Mouse (Mus musculus) G1E (cell line): ENCODE measurements around the gene Sult1a1. TPM values are rescaled to one million over a fixed set of nuclear protein-coding genes. Genes with fewer than 3 reads are reported as not detected.

Source experiments
- ATAC-seq: 2 replicates; pipeline ENCODE4 v1.8.0; 2016; ENCODE audit warnings: mild to moderate bottlenecking; ENCODE audit not compliant: insufficient number of reproducible peaks, poor library complexity, low FRiP score, severe bottlenecking; ENCODE audit errors: extremely low read depth
- DNase-seq: peaks from one replicate; pipeline ENCODE4 v3.0.0; 2012; ENCODE audit warnings: low spot score
- H3K27me3 ChIP-seq: 2 replicates; pipeline ENCODE4 v1.6.1; 2012; ENCODE audit warnings: mild to moderate bottlenecking, low read length, inconsistent platforms; ENCODE audit not compliant: insufficient read depth
- H3K36me3 ChIP-seq: replicated peaks from 2 replicates; pipeline ENCODE3; 2012; ENCODE audit warnings: mild to moderate bottlenecking, inconsistent platforms
- H3K4me1 ChIP-seq: 2 replicates; pipeline ENCODE4 v1.6.1; 2012; ENCODE audit warnings: low read depth, low read length, inconsistent platforms, mixed read lengths; ENCODE audit not compliant: insufficient read depth
- H3K4me3 ChIP-seq: 2 replicates; pipeline ENCODE4 v1.5.1; 2012; ENCODE audit warnings: low read depth, mild to moderate bottlenecking, inconsistent platforms, low read length, moderate library complexity, mixed read lengths
- H3K9me3 ChIP-seq: replicated peaks from 2 replicates; pipeline ENCODE4 v1.6.1; 2012; ENCODE audit warnings: inconsistent platforms
- CTCF ChIP-seq: IDR thresholded peaks from 2 replicates; pipeline ENCODE4 v1.5.1; 2012; ENCODE audit warnings: low read depth, low read length, inconsistent platforms, mixed read lengths
- GATA1 ChIP-seq: IDR thresholded peaks from 2 replicates; pipeline ENCODE4 v1.6.1; 2012; ENCODE audit warnings: borderline replicate concordance, low read length, inconsistent platforms, mixed read lengths
- GATA2 ChIP-seq: IDR thresholded peaks from 2 replicates; pipeline ENCODE4 v1.6.1; 2012; ENCODE audit warnings: low read depth, low read length, inconsistent platforms, borderline replicate concordance
- POLR2AphosphoS5 ChIP-seq: IDR thresholded peaks from 2 replicates; pipeline ENCODE4 v1.6.1; 2012; ENCODE audit warnings: low read depth, low read length, inconsistent platforms; ENCODE audit not compliant: insufficient replicate concordance
- TAL1 ChIP-seq: conservative IDR thresholded peaks from 2 replicates; pipeline ENCODE4 v1.6.1; 2012; ENCODE audit warnings: low read depth, low read length, inconsistent platforms, mixed read lengths
- polyA plus RNA-seq: library from polyadenylated mRNA; stranded (reverse); fragments of >175 nt; gene quantifications from 2 replicates; pipeline ENCODE4 v1.2.3, GENCODE M21; 2012
- total RNA-seq, 2 experiments: library from RNA; stranded (forward) in 1 of 2; stranded (reverse) in 1 of 2; fragments of 200-1000 nt in 1 of 2; fragments of >200 nt in 1 of 2; fragmentation: Nextera tagmentation in 1 of 2; gene quantifications; 2 replicates each; pipeline ENCODE4 v1.2.3; 2014 to 2017

Sult1a1 gene
- total and polyA plus RNA-seq, 3 experiments = 0.33 TPM; not detected in 2

GRCm38 (mm10) chr7:126715679-126716078 is 39.4 kb upstream of the Sult1a1 start:
- TF ChIP-seq CTCF (no peak), POLR2AphosphoS5 (no peak), GATA1 (no peak), GATA2 (no peak), TAL1 (no peak)
- ATAC-seq = no peak

GRCm38 (mm10) chr7:126711910-126712309 is 35.7 kb upstream of the Sult1a1 start:
- peaks cover 38% of the 10 kb centered on the region for H3K27me3 ChIP-seq
- H3K4me3 ChIP-seq = no peak overlapping the region
- TF ChIP-seq POLR2AphosphoS5 = no peak
- no peak for TF ChIP-seq CTCF
- TF ChIP-seq TAL1 = no peak
- no peak for TF ChIP-seq GATA1
- no peak for TF ChIP-seq GATA2
- DNase-seq = no peak
- H3K36me3 ChIP-seq = no peaks in the 10 kb centered on the region
- H3K9me3 ChIP-seq = peaks cover 5% of the 10 kb centered on the region
- no peak for ATAC-seq
- peaks cover 10% of the 10 kb centered on the region for H3K4me1 ChIP-seq

More at GRCm38 (mm10) chr7:126715679-126716078, 39.4 kb upstream of the Sult1a1 start:
- H3K9me3 ChIP-seq = no peaks in the 10 kb centered on the region
- H3K4me3 ChIP-seq = no peak overlapping the region
- peaks cover 27% of the 10 kb centered on the region for H3K27me3 ChIP-seq
- no peaks in the 10 kb centered on the region for H3K36me3 ChIP-seq
- H3K4me1 ChIP-seq = no peaks in the 10 kb centered on the region
- no peak for DNase-seq

- peaks cover 19% of the 10 kb centered on the region for H3K4me1 ChIP-seq
- peaks cover 39% of the 10 kb centered on the region for H3K27me3 ChIP-seq
- no peaks in the 10 kb centered on the region for H3K36me3 ChIP-seq
- TF ChIP-seq TAL1 (no peak), POLR2AphosphoS5 (no peak), CTCF (no peak), GATA2 (no peak), GATA1 (no peak)
- no peak overlapping the region for H3K4me3 ChIP-seq
- DNase-seq = no peak
- peaks cover 5% of the 10 kb centered on the region for H3K9me3 ChIP-seq
- ATAC-seq = no peak
These were observed 34.0 kb upstream of the Sult1a1 start for GRCm38 (mm10) chr7:126710266-126710665.

- no peaks in the 10 kb centered on the region for H3K36me3 ChIP-seq
- no peak for TF ChIP-seq GATA1
- TF ChIP-seq CTCF = no peak
- TF ChIP-seq GATA2 = no peak
- TF ChIP-seq POLR2AphosphoS5 = no peak
- TF ChIP-seq TAL1 = no peak
- ATAC-seq (no peak), DNase-seq (no peak)
- peaks cover 38% of the 10 kb centered on the region for H3K4me1 ChIP-seq
- H3K27me3 ChIP-seq = peaks cover 56% of the 10 kb centered on the region
- H3K4me3 ChIP-seq = no peak overlapping the region
- H3K9me3 ChIP-seq = peaks cover 5% of the 10 kb centered on the region
These were observed 32.1 kb upstream of the Sult1a1 start for GRCm38 (mm10) chr7:126708175-126708952.

- Histone ChIP-seq H3K27me3 (peaks cover 51% of the 10 kb centered on the region), H3K9me3 (peaks cover 5% of the 10 kb centered on the region), H3K4me3 (no peak within 1 kb of the TSS), H3K4me1 (peaks cover 45% of the 10 kb centered on the region), H3K36me3 (peaks cover 6% of the 10 kb centered on the region)
- DNase-seq (no peak), ATAC-seq (no peak)
- TF ChIP-seq CTCF (no peak), GATA1 (no peak)
These were observed 31.4 kb upstream of the Sult1a1 start, which contains the start of gene Coro1a for GRCm38 (mm10) chr7:126707442-126708174. Coro1a (minus strand) TSS chr7:126707787.

GRCm38 (mm10) chr7:126704121-126704980 is 28.1 kb upstream of the Sult1a1 start:
- DNase-seq = peak; percentile 78
- Histone ChIP-seq H3K4me1 (peaks cover 76% of the 10 kb centered on the region), H3K36me3 (peaks cover 37% of the 10 kb centered on the region), H3K9me3 (peaks cover 5% of the 10 kb centered on the region), H3K27me3 (peaks cover 41% of the 10 kb centered on the region), H3K4me3 (peak overlapping the region; percentile 80)
- TF ChIP-seq TAL1 (no peak), GATA2 (no peak), CTCF (no peak), GATA1 (no peak)
- ATAC-seq = peak; percentile 31; the same call in 1 of the 2 replicates
